Mouse (Mus musculus) layer of hippocampus, postnatal 36 days (tissue): ENCODE measurements around the gene Gm28576. TPM values are rescaled to one million over a fixed set of nuclear protein-coding genes. Genes with fewer than 3 reads are reported as not detected.
"Not testable (repeated sequence)": the region's sequence is repeated elsewhere in the genome, so short reads cannot be mapped to it uniquely, and the experiment has no call there.

ENCODE experiments used
- DNase-seq, 2 experiments: peaks; one replicate each; pipeline ENCODE4 v3.0.0; 2022
- total RNA-seq, 2 experiments: library from RNA; stranded (reverse); gene quantifications; 2 replicates each; pipeline ENCODE4 v1.2.3; 2021

The Gm28576 gene
- not detected for total RNA-seq

DNA sequence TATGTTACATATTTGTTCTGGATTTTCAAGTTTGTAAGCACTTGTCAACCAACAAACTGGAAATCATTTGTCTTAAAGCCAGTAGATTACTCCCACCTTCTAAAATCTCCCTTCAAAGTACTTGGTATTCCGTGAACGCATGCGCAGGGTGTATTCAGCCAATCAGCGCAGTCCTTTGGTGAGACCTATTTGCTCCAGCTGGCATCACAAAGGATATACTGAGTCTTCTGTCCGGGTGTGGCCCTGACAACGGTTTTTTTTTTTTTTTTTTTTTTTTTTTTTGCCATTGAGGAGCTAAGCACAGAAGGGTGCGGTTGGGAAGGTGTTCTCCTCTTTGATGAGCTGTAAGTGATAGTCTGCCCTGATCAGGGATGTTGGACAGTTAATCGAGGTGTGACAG, at the start of gene Gm28576:
Gene Gm28576, plus strand, starts transcription at position 301 of the 400 bp plus-strand sequence.
- not testable (repeated sequence) for DNase-seq

Other genes starting within 250 kb of the Gm28576 start
- not detected for gene Gm20826, start 84.5 kb upstream of the Gm28576 start, total RNA-seq